17 mouse cellular contexts compared by ENCODE assay signal in genomic region chr4:46710018-46710417, GRCm38 (mm10).
A peak's percentile ranks its signal among the peaks of the same experiment; 100 is the strongest.
DNase-seq lines count a peak whose midpoint lies in the region; ATAC-seq and TF ChIP-seq lines count a peak whose summit lies in the region.
"Had no signal": no experiment of that assay in that cellular context is flagged by ENCODE, and none has a peak within 500 bp of the region (broad histone marks: within the 10 kb centered on the region; RNA-seq: fewer than 3 reads in every experiment).

No protein-coding gene starts in this region.

- no peak for TF ChIP-seq CTCF in layer of hippocampus, adult 2 months (conservative IDR thresholded peaks at IDR 0.05)

- H3K27me3 ChIP-seq in forebrain, embryonic 15.5 days, result no peaks in the 10 kb centered on the region
- H3K27me3 ChIP-seq in forebrain, embryonic 10.5 days (ENCODE audit: poor library complexity, severe bottlenecking), result no peaks in the 10 kb centered on the region
- H3K27me3 ChIP-seq in hindbrain, embryonic 16.5 days (replicated peaks; ENCODE audit: control insufficient read depth, insufficient read depth, low read length), result no peaks in the 10 kb centered on the region
- H3K27me3 ChIP-seq in neural tube, embryonic 15.5 days (replicated peaks), result no peaks in the 10 kb centered on the region
- H3K27me3 ChIP-seq: Patski had no signal

- peak overlapping the region; percentile 49 for H3K27ac ChIP-seq in forebrain, embryonic 15.5 days (replicated peaks)
- no peak overlapping the region for H3K27ac ChIP-seq in forebrain, embryonic 10.5 days
- H3K27ac ChIP-seq in layer of hippocampus, adult 2 months, result peak overlapping the region; percentile 76
- H3K27ac ChIP-seq in hindbrain, embryonic 16.5 days (ENCODE audit: low read depth, low read length), result peak overlapping the region; percentile 9; the same call in 1 of the 2 replicates
- peak overlapping the region; percentile 61 for H3K27ac ChIP-seq in neural tube, embryonic 15.5 days (replicated peaks)

- no peak for ATAC-seq in forebrain, embryonic 15.5 days (replicated peaks)
- 0 out of 2 replicates have a peak, but pooled peaks have one; percentile 10 for ATAC-seq in hindbrain, embryonic 16.5 days
- ATAC-seq in neural tube, embryonic 15.5 days (ENCODE audit: low FRiP score), result no peak
- ATAC-seq: activated CD4-positive, CD25-positive, alpha-beta regulatory T cell, adult 4 months; liver, postnatal 0 days; Patski had no signal

- no peak overlapping the region; the same call in 1 of the 2 replicates for H3K9ac ChIP-seq in forebrain, embryonic 15.5 days (replicated peaks)
- no peak overlapping the region for H3K9ac ChIP-seq in hindbrain, embryonic 16.5 days (ENCODE audit: low read depth, low read length)
- no peak overlapping the region for H3K9ac ChIP-seq in neural tube, embryonic 15.5 days (replicated peaks)
- H3K9ac ChIP-seq: liver, postnatal 0 days had no signal

- H3K9me3 ChIP-seq in forebrain, embryonic 15.5 days, result no peaks in the 10 kb centered on the region
- H3K9me3 ChIP-seq in forebrain, embryonic 10.5 days, result no peaks in the 10 kb centered on the region
- no peaks in the 10 kb centered on the region for H3K9me3 ChIP-seq in hindbrain, embryonic 16.5 days (ENCODE audit: control insufficient read depth, low read length)
- H3K9me3 ChIP-seq in neural tube, embryonic 15.5 days (replicated peaks), result no peaks in the 10 kb centered on the region

- no peak overlapping the region for H3K4me3 ChIP-seq in forebrain, embryonic 15.5 days
- no peak overlapping the region for H3K4me3 ChIP-seq in forebrain, embryonic 10.5 days
- H3K4me3 ChIP-seq in layer of hippocampus, adult 2 months, result no peak overlapping the region
- no peak overlapping the region for H3K4me3 ChIP-seq in hindbrain, embryonic 16.5 days (ENCODE audit: low read length)
- H3K4me3 ChIP-seq in neural tube, embryonic 15.5 days (replicated peaks), result no peak overlapping the region

- no peak for DNase-seq in forebrain, embryonic 10.5 days (ENCODE audit: extremely low spot score, low spot score)
- no peak for DNase-seq in layer of hippocampus, adult 2 months (ENCODE audit: low spot score in 2 of 2)
- DNase-seq in layer of hippocampus, adult 8-10 months (ENCODE audit: low spot score in 2 of 2), result no peak
- DNase-seq in heart, postnatal 4 days, result no peak
- DNase-seq: adrenal gland, postnatal 25 days; gastrocnemius, postnatal 25 days; kidney, postnatal 4 days; liver; liver, postnatal 0 days; lung, postnatal 14 days; right cerebral cortex, adult 18-20 months; thymus, adult 18-20 months had no signal

- no peaks in the 10 kb centered on the region for H3K36me3 ChIP-seq in forebrain, embryonic 15.5 days
- no peaks in the 10 kb centered on the region for H3K36me3 ChIP-seq in forebrain, embryonic 10.5 days (replicated peaks)
- 0 out of 2 replicates have a peak, but pooled peaks cover 3% of the 10 kb centered on the region for H3K36me3 ChIP-seq in hindbrain, embryonic 16.5 days (ENCODE audit: control insufficient read depth, insufficient read depth, low read length)
- peaks cover 9% of the 10 kb centered on the region; the same call in 1 of the 2 replicates for H3K36me3 ChIP-seq in neural tube, embryonic 15.5 days

- WGBS in forebrain, embryonic 15.5 days, result 75% methylated on average over 6 of the region's 6 CpGs
- 70% methylated on average over 6 of the region's 6 CpGs for WGBS in forebrain, embryonic 10.5 days
- 40% methylated on average over 6 of the region's 6 CpGs for WGBS in hindbrain, embryonic 16.5 days
- 64% methylated on average over 6 of the region's 6 CpGs for WGBS in neural tube, embryonic 15.5 days

- H3K4me1 ChIP-seq in forebrain, embryonic 15.5 days, result peaks cover 27% of the 10 kb centered on the region
- peaks cover 8% of the 10 kb centered on the region for H3K4me1 ChIP-seq in forebrain, embryonic 10.5 days
- peaks cover 12% of the 10 kb centered on the region; the same call in 1 of the 2 replicates for H3K4me1 ChIP-seq in hindbrain, embryonic 16.5 days (ENCODE audit: control insufficient read depth, insufficient read depth, low read depth, low read length)
- H3K4me1 ChIP-seq in neural tube, embryonic 15.5 days, result peaks cover 15% of the 10 kb centered on the region

- no peak overlapping the region for H3K4me2 ChIP-seq in forebrain, embryonic 15.5 days (replicated peaks)
- no peak overlapping the region for H3K4me2 ChIP-seq in hindbrain, embryonic 16.5 days (ENCODE audit: low read length)
- no peak overlapping the region for H3K4me2 ChIP-seq in neural tube, embryonic 15.5 days
